Mouse (Mus musculus) naive thymus-derived CD4-positive, alpha-beta T cell, adult 2 months (primary cell): ENCODE data around the gene Rrp12.
"Not testable (repeated sequence)": the region's sequence is repeated elsewhere in the genome, so short reads cannot be mapped to it uniquely, and the experiment has no call there.

Source experiments
- DNase-seq: peaks from one replicate; pipeline ENCODE4 v3.0.0-alpha.2; 2011; ENCODE audit warnings: low read depth

The Rrp12 gene

DNA sequence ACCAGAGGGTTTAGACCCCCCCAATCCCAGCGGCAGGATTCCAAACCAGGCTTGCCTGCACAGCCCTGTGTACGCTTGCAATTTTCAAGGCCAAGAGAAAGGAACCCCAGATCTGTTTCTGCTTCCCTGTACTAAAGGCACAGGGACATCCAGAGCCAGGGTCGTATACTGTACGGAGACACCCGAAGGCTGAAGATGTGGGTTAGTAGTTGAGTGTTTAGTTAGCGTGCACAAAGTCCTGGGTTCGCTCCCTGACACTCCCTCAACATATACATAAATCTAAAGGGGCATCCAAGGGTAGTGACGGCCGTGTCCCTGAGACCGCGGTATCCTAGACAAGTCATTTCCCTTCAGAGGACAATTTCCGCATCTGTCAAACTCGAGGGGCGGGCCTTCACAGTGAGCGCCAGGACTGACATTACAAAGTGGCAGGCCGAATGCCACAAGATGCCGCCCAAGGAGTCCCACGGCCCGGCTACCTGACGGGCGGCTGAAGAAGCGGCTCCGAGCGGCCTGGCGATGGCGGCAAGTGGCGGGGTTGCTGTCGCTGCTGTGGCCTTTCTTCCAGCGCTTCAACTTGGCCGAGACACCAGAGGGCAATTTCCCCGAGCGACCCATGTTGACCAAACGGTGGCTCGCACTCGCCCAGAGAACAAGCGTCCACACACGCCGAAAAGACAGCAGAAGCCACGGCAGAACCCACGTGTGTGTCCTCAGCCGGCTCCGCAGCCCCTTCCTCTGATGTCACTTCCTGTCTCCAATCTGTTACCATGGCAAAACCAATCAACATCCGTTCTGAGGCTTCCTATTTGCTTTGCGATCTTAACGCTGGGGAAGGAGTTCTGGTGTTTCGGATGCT is at the start of gene Rrp12:
Rrp12 (minus strand) TSS at position 714 of the 859 bp plus-strand sequence.
- peak; percentile 93 for DNase-seq

DNA sequence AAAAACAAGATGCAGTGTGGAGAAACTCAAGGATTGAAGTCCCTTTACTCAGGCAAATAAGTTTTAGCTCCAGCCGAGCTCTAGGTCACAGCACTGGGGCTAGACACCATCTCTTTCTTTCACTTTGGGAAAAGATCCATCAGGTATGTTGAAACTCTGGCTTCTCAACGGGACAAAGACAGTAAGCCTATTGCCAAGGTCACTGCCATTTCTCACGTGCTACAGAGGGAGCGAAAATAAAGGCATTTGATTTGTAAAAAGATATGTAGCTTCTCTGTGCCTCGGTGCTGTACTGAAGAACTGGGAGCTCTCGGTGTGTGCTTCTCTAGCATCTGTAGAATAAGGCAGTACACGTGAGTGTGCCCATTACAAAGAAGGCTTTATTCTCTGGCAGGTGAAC is 47.9 kb upstream of the Rrp12 start:
- DNase-seq = no peak

- no peak for DNase-seq
These were observed 42.6 kb upstream of the Rrp12 start for GRCm38 (mm10) chr19:41938539-41938938.

DNA sequence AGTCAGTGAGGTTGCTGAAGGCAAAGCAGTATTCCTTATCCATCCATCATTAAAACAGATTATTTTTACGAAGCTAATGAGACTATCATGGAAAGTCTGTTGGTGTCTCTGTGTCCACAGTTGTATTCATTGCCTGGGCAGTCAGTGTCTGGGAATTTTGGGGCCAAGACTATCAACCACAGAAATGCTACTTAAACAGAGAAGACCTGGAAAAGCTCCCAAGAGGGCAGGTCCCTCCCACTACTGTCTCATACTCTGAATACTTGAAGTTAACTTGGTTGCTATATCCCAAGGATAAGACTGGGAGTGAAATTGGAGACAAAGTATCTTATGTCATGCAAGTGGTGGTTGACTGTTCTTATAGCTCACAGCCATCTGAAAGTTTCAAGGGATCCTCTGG is 39.9 kb upstream of the Rrp12 start:
- DNase-seq = no peak

GRCm38 (mm10) chr19:41934124-41934523 is 38.2 kb upstream of the Rrp12 start:
- no peak for DNase-seq

GRCm38 (mm10) chr19:41933179-41934086 is 37.5 kb upstream of the Rrp12 start, which contains the start of the genes Exosc1 and Zdhhc16:
Gene Exosc1 (minus strand): TSS chr19:41933423.
Gene Zdhhc16 (plus strand): TSS chr19:41933480.
- peak; percentile 98 for DNase-seq

GRCm38 (mm10) chr19:41932686-41933085 is 36.7 kb upstream of the Rrp12 start:
- DNase-seq = peak; percentile 85

DNA sequence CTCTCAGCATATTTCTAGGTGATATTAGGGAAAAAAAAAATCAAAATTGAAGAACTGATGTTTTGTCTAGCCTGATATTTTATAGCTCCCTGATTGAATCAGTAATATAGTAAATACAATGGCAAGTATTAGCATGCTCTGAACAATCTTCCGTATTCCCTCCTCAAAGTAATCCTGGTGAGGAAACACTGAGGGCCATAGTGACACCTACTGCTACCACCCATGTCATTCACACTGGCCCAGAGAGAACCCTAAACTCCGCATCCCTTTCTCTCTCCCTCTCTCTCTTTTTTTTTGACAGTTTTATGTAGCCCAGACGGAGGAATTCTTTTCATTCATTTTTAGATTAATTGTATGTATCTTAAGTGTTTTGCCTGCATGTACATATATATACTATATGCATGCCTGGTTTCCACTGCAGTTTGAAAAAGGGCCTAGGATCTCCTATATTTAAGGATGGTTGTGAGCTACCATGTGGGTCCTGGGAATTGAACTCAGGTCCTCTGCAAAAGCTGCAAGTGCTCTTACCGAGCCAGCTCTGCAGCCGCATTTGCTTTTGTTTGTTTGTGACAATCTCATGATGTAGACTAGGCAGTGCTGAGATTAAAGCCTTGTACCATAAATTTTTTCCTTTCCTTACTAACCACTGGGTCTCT is 24.6 kb upstream of the Rrp12 start:
- no peak for DNase-seq

GRCm38 (mm10) chr19:41919471-41919870 is 23.5 kb upstream of the Rrp12 start:
- DNase-seq = no peak

- peak; percentile 51 for DNase-seq
These were observed 20.9 kb upstream of the Rrp12 start for GRCm38 (mm10) chr19:41916853-41917252.

DNA sequence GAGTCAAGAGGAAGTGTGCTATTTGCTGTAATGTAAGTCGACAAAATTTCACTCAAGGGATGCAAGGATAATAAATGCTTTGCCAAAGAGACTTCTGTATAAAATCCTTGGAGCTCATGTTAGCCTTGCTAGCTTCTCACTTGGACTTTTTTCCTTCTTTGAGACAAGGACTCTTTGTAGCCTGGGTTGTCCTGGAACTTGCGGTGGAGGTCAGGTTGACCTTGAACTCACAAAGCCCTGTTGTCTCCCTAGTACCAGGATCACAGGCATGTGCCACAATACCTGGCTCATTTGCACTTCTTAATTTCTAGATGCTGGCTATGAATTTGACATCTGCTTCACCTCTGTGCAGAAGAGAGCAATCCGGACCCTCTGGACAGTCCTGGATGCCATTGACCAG is 19.3 kb upstream of the Rrp12 start:
- DNase-seq = no peak

GRCm38 (mm10) chr19:41914592-41914882 is 18.6 kb upstream of the Rrp12 start:
- not testable (repeated sequence) for DNase-seq

- no peak for DNase-seq
These were observed 18.0 kb upstream of the Rrp12 start for GRCm38 (mm10) chr19:41913774-41914591.

- peak; percentile 64 for DNase-seq
These were observed 16.4 kb upstream of the Rrp12 start for GRCm38 (mm10) chr19:41912121-41913080.

DNA sequence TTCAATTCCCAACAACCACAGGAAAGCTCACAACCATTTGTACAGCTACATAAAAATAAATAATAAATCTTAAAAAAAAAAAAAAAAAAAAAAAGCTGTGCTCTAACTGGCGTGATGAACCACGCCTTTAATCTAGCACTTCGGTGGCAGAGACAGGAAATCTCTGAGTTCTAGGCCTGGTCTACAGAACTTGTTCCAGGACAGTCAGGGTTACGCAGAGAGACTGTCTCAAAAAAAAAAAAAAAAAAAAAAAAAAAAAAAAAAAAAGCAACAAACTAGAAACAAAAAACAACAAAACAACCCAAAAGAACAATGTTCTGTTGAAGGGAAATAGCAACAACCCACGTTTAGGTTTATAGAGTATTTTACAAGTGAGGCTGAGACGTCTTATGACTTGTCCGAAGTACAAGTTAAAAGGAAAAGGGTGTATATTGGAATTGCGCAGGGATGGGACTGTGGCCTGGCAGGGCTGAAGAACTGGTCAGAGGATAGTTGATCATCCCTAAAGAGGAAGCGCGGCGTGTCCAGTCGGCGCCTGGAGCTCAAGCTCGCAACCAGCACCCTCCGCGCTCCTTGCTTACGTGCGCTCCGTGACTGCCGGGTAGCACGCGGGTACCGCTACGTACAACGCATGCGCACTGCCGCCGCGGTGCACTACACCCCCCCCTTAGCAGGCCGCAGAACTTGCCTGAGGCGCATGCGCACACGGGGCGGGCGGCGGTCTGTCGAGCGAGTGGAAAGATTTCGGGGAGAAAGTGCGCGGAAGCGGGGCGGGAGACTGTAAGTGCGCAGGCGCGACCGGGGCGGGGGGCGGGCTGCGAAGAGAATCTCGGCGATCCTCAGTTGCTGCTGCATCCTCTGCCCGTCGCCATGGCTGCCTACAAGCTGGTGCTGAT is 15.5 kb upstream of the Rrp12 start, which contains the start of gene Pgam1:
Pgam1 (plus strand) TSS at position 746 of the 896 bp plus-strand sequence.
- DNase-seq = peak; percentile 99

DNA sequence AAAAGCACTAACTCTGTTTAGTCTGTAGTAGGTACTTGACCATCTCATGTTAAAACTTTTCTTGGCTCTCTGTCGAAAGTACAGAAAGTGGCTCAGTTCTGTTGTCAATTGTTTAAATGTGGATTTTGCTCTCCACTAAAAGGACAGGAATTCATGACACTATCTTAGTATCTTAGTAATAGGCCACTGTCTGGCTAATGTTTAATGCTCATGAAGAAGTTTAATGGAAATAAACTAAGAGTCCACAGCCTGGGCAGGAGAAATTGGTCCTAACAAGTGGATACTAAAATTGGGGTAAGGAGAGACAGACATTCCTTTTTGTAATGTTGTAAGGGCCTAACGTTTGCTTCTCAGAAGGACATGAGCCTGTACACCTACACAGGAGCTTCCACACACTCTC is 14.4 kb upstream of the Rrp12 start:
- DNase-seq = no peak

GRCm38 (mm10) chr19:41908736-41909135 is 12.8 kb upstream of the Rrp12 start:
- no peak for DNase-seq

DNA sequence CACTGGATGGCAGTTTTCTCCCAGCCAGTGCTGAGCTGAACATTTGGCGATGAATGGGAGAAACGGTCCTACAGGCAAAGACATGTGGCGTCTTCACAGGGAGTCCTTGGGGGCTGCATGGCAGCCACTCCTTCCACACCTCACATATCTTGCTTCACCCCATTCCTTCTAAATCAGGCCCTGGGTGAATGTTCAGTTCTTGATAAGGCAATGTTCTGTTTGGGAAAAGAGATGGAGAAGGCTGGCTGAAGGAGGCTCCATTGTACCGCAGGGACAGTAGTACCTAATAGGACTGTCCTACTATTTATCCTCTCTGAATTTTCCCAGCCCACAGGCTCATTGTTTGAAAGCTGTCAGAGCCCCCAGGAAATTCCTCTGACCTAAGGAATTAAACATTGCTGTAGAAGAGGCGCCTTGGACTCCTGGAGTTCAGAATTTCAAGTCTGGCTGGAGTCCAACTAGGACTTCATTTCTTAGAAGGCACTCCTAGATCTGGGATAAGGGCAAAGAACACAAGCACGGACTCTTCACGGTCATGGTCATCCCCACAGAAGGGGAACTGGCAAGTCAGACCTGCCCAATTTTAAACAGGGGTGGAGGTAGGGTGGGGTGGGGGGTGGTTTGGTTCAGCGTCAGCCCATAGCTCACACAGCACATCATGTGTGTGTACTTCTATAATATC is 11.2 kb upstream of the Rrp12 start:
- DNase-seq = no peak
